Mouse (Mus musculus): Measurements from ENCODE around the gene D230025D16Rik. TPM values are rescaled to one million over a fixed set of nuclear protein-coding genes. Genes with fewer than 3 reads are reported as not detected.
A peak's percentile ranks its signal among the peaks of the same experiment; 100 is the strongest.
"Not testable (repeated sequence)": the region's sequence is repeated elsewhere in the genome, so short reads cannot be mapped to it uniquely, and the experiment has no call there.

D230025D16Rik gene
- polyA plus RNA-seq, 1 experiment from 2014 or later = 20.7 TPM

- H3K36me3 ChIP-seq = peaks cover 18% of the 10 kb centered on the region; the same call in 1 of the 2 replicates
- no peak for DNase-seq (ENCODE audit: low spot score)
- no peaks in the 10 kb centered on the region for H3K9me3 ChIP-seq
- H3K4me1 ChIP-seq = peaks cover 16% of the 10 kb centered on the region
- 88% methylated on average over 12 of the region's 12 CpGs for WGBS
- peaks cover 97% of the 10 kb centered on the region for H3K27me3 ChIP-seq (ENCODE audit: insufficient read depth, poor library complexity, severe bottlenecking)
- no peak overlapping the region for H3K4me3 ChIP-seq
- no peak overlapping the region for H3K27ac ChIP-seq
Measured at GRCm38 (mm10) chr8:105281821-105282220, 56.9 kb downstream of the D230025D16Rik start.

- peaks cover 18% of the 10 kb centered on the region; the same call in 1 of the 2 replicates for H3K36me3 ChIP-seq
- no peaks in the 10 kb centered on the region for H3K9me3 ChIP-seq
- no peak overlapping the region for H3K4me3 ChIP-seq
- H3K27ac ChIP-seq = no peak overlapping the region
- DNase-seq (ENCODE audit: low spot score) = no peak
- H3K4me1 ChIP-seq = peaks cover 14% of the 10 kb centered on the region
- peaks cover 94% of the 10 kb centered on the region for H3K27me3 ChIP-seq (ENCODE audit: insufficient read depth, poor library complexity, severe bottlenecking)
- WGBS = 59% methylated on average over 4 of the region's 4 CpGs
Measured at GRCm38 (mm10) chr8:105282239-105282638, 57.3 kb downstream of the D230025D16Rik start.

GRCm38 (mm10) chr8:105283074-105283473 is 58.1 kb downstream of the D230025D16Rik start:
- no peak for DNase-seq (ENCODE audit: low spot score)
- H3K4me3 ChIP-seq = no peak overlapping the region
- H3K27me3 ChIP-seq (ENCODE audit: insufficient read depth, poor library complexity, severe bottlenecking) = peaks cover 85% of the 10 kb centered on the region

GRCm38 (mm10) chr8:105285514-105285913 is 60.6 kb downstream of the D230025D16Rik start:
- H3K36me3 ChIP-seq = peaks cover 14% of the 10 kb centered on the region; the same call in 1 of the 2 replicates
- no peaks in the 10 kb centered on the region for H3K9me3 ChIP-seq
- H3K27ac ChIP-seq = no peak overlapping the region
- WGBS = 46% methylated on average over 12 of the region's 12 CpGs
- no peak overlapping the region for H3K4me3 ChIP-seq
- no peak for DNase-seq (ENCODE audit: low spot score)
- peaks cover 25% of the 10 kb centered on the region for H3K4me1 ChIP-seq
- H3K27me3 ChIP-seq (ENCODE audit: insufficient read depth, poor library complexity, severe bottlenecking) = peaks cover 71% of the 10 kb centered on the region

More at GRCm38 (mm10) chr8:105283074-105283473, 58.1 kb downstream of the D230025D16Rik start:
- Histone ChIP-seq H3K36me3 (peaks cover 18% of the 10 kb centered on the region; the same call in 1 of the 2 replicates), H3K9me3 (no peaks in the 10 kb centered on the region), H3K27ac (no peak overlapping the region), H3K4me1 (peaks cover 14% of the 10 kb centered on the region)
- WGBS = 20% methylated on average over 23 of the region's 23 CpGs

- Histone ChIP-seq H3K27ac (no peak overlapping the region), H3K4me3 (no peak overlapping the region), H3K36me3 (peaks cover 11% of the 10 kb centered on the region; the same call in 1 of the 2 replicates), H3K4me1 (peaks cover 29% of the 10 kb centered on the region), H3K27me3 (ENCODE audit: insufficient read depth, poor library complexity, severe bottlenecking) (peaks cover 61% of the 10 kb centered on the region), H3K9me3 (no peaks in the 10 kb centered on the region)
- DNase-seq (ENCODE audit: low spot score) = no peak
- WGBS = 90% methylated on average over 4 of the region's 4 CpGs
Measured at GRCm38 (mm10) chr8:105286907-105287306, 62.0 kb downstream of the D230025D16Rik start.

- WGBS = 93% methylated on average over 5 of the region's 5 CpGs
- H3K4me3 ChIP-seq = no peak overlapping the region; the same call in 1 of the 2 replicates
- peaks cover 11% of the 10 kb centered on the region; the same call in 1 of the 2 replicates for H3K36me3 ChIP-seq
- no peak for DNase-seq (ENCODE audit: low spot score)
- peaks cover 55% of the 10 kb centered on the region for H3K27me3 ChIP-seq (ENCODE audit: insufficient read depth, poor library complexity, severe bottlenecking)
- no peaks in the 10 kb centered on the region for H3K9me3 ChIP-seq
- H3K27ac ChIP-seq = no peak overlapping the region
- H3K4me1 ChIP-seq = peaks cover 27% of the 10 kb centered on the region
Measured at GRCm38 (mm10) chr8:105288231-105288630, 63.3 kb downstream of the D230025D16Rik start.

GRCm38 (mm10) chr8:105288958-105289732 is 64.2 kb downstream of the D230025D16Rik start:
- H3K4me1 ChIP-seq = peaks cover 28% of the 10 kb centered on the region
- peaks cover 11% of the 10 kb centered on the region; the same call in 1 of the 2 replicates for H3K36me3 ChIP-seq
- peak; percentile 97 for DNase-seq (ENCODE audit: low spot score)
- no peaks in the 10 kb centered on the region for H3K9me3 ChIP-seq
- WGBS = under 1% methylated on average over 53 of the region's 53 CpGs
- peak overlapping the region; percentile 66 for H3K4me3 ChIP-seq
- H3K27ac ChIP-seq = peak overlapping the region; percentile 89
- peaks cover 52% of the 10 kb centered on the region for H3K27me3 ChIP-seq (ENCODE audit: insufficient read depth, poor library complexity, severe bottlenecking)

- Histone ChIP-seq H3K4me3 (peak within 1 kb of the TSS; percentile 66), H3K27ac (peak within 1 kb of the TSS; percentile 89), H3K4me1 (peaks cover 31% of the 10 kb centered on the region), H3K9me3 (no peaks in the 10 kb centered on the region), H3K27me3 (ENCODE audit: insufficient read depth, poor library complexity, severe bottlenecking) (peaks cover 51% of the 10 kb centered on the region), H3K36me3 (peaks cover 6% of the 10 kb centered on the region; the same call in 1 of the 2 replicates)
- DNase-seq (ENCODE audit: low spot score) = no peak
- 5% methylated on average over 43 of the region's 43 CpGs for WGBS
Measured at GRCm38 (mm10) chr8:105289805-105290460, 65.0 kb downstream of the D230025D16Rik start, which contains the start of gene 4931428F04Rik. TSS of gene 4931428F04Rik (minus strand) at chr8:105289864.

- H3K27me3 ChIP-seq (ENCODE audit: insufficient read depth, poor library complexity, severe bottlenecking) = peaks cover 51% of the 10 kb centered on the region
- 8% methylated on average over 31 of the region's 31 CpGs for WGBS
- H3K4me1 ChIP-seq = peaks cover 37% of the 10 kb centered on the region
- H3K4me3 ChIP-seq = peak overlapping the region; percentile 66
- peak; percentile 93 for DNase-seq (ENCODE audit: low spot score)
- no peaks in the 10 kb centered on the region for H3K9me3 ChIP-seq
- no peaks in the 10 kb centered on the region for H3K36me3 ChIP-seq
- no peak overlapping the region for H3K27ac ChIP-seq
Measured at GRCm38 (mm10) chr8:105290554-105291314, 65.8 kb downstream of the D230025D16Rik start.

- Histone ChIP-seq H3K4me1 (peaks cover 40% of the 10 kb centered on the region), H3K27me3 (ENCODE audit: insufficient read depth, poor library complexity, severe bottlenecking) (peaks cover 50% of the 10 kb centered on the region)
- not testable (repeated sequence) for DNase-seq (ENCODE audit: low spot score); H3K36me3 ChIP-seq; H3K9me3 ChIP-seq; H3K4me3 ChIP-seq; H3K27ac ChIP-seq
- WGBS = 77% methylated on average over 8 of the region's 8 CpGs
Measured at GRCm38 (mm10) chr8:105291364-105291763, 66.4 kb downstream of the D230025D16Rik start.

GRCm38 (mm10) chr8:105291802-105292201 is 66.9 kb downstream of the D230025D16Rik start:
- DNase-seq (ENCODE audit: low spot score) = not testable (repeated sequence)
- WGBS = 60% methylated on average over 3 of the region's 3 CpGs
- H3K4me1 ChIP-seq = peaks cover 43% of the 10 kb centered on the region

GRCm38 (mm10) chr8:105292471-105292870 is 67.5 kb downstream of the D230025D16Rik start:
- Histone ChIP-seq H3K4me1 (peaks cover 47% of the 10 kb centered on the region), H3K27me3 (ENCODE audit: insufficient read depth, poor library complexity, severe bottlenecking) (peaks cover 44% of the 10 kb centered on the region), H3K36me3 (no peaks in the 10 kb centered on the region), H3K27ac (no peak overlapping the region), H3K9me3 (no peaks in the 10 kb centered on the region), H3K4me3 (no peak overlapping the region)
- WGBS = 74% methylated on average over 7 of the region's 7 CpGs
- DNase-seq (ENCODE audit: low spot score) = no peak

More at GRCm38 (mm10) chr8:105291802-105292201, 66.9 kb downstream of the D230025D16Rik start:
- H3K36me3 ChIP-seq, H3K27ac ChIP-seq, H3K9me3 ChIP-seq, H3K4me3 ChIP-seq: not testable (repeated sequence)
- H3K27me3 ChIP-seq (ENCODE audit: insufficient read depth, poor library complexity, severe bottlenecking) = peaks cover 45% of the 10 kb centered on the region

Data from heart, embryonic 10.5 days (tissue).